Mouse (Mus musculus) embryo, embryonic 10.5 days (tissue): ENCODE results near the gene Chrm4.

Source experiments
- DNase-seq: peaks from one replicate; pipeline ENCODE4 v3.0.0-alpha.2; 2015; ENCODE audit warnings: low spot score

Gene Chrm4

DNA sequence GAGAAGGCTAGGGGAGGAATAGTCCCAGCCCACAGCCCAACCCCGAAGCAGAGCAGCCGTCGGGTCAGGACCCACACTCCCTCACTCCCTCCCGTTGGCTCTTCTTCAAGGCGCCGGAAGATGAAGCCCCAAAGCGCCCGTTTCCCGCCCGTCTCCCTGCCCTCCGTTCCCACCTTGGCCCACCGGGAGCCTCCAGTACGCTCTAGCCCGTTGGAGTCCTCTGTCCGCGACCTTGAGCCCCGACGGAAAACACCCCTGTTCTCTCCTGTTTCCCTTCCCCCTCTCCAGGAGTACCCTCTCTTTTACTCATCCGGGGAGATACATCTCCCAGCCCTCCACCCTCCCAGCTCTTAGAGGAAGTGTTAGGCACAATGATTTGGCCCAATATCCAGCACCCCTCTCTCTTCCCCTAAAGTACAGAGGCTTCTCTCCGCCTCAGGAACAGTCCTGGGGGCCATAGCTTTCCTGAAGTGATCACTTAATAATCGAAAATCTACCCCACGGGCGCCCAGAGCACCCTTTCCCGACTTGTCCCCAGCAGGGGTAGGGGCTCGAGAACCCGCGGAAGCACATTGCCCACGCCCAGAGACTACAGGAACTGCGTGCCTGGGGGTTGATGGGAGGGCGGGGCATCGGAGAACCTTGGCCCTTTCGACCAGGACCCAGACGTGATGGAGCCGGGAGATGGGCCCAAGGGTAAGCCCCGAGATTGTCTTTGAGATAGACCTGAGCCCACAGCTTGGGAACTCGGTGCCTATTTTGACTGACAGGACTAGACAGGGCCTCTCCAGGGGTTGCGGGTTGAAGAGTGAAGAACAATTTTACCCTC lies 4.2 kb upstream of the Chrm4 start:
- DNase-seq, result peak; percentile 36

DNA sequence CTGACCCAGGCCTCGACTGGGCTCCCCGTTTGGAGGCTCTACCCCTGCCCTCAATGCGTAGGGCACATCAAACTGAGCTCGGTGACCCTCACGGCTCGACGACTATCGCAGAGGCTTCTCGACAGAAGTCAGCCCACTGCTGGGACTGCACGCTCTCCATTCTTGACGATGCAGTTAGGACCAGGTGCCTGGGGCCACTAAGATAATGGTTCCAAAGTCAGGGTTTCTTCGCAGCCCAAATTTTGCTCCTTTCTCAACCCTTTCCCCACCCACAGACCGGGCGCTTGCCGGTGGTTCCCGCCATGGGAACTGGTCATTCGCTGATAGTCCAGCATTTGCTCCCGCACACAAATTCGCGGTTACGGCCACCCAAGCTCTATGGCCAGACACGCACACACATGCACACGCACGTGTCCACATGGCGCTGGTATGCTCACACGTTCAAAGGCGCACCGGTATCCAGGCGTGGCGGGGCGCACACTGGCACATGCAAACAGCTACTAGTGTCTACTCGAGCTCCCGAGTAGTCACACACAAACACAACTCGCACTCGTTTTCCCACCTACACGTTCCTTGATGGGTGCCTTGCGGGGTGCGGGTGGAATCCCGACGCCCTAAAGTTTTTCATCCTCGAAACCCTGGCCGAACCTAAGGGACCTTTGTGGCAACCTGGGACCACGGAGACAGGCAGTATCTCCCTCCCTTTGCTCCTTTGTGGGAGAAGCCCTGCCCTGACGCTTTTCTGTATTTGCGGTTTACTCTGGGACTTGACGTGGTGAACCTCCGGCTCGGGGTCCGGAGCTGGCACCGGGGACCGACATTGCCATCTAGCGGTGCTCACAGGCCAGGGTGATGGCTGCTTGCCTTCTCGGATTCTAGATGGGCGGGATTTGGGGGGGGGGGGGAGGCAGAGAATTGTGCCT lies 3.4 kb upstream of the Chrm4 start:
- peak; percentile 87 for DNase-seq

DNA sequence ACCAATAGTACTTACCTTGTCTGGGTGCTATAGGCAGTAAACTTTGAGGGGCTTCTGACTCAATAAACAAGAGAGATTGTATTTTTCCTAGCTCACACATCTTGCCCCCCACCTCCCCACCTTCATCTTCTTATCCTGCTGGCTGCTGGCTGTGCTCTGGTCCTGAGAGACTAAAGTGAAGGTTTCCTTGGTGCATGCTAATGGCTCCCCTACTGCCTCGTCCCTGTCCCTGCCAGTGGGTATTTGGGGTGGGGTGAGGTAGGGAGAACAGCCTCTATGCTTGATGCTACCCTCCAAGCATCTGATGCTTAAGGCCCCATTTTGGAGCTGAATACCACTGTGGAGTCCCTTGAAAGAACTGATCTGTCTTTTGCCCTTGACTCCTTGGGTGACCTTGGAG lies 2.3 kb upstream of the Chrm4 start:
- DNase-seq, result no peak

DNA sequence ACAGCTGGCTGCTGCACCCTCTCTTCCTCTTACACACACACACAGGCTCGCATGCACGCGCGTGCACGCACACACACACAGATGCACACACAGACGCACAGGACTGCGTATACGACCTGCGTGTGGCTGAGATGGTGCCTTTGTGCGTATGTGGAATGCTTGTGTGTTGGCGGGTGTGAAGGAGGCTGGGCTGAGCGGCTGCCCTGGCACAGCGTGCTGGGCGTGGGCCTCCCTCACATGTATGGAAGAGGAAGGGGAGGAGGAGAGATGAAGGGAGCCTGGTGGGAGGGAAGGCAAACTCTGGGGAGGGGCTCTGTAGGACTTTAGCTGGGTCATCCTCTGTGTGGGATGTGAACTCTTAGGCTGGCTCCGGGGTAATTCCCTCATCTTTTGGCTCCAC lies 1.6 kb upstream of the Chrm4 start:
- no peak for DNase-seq

DNA sequence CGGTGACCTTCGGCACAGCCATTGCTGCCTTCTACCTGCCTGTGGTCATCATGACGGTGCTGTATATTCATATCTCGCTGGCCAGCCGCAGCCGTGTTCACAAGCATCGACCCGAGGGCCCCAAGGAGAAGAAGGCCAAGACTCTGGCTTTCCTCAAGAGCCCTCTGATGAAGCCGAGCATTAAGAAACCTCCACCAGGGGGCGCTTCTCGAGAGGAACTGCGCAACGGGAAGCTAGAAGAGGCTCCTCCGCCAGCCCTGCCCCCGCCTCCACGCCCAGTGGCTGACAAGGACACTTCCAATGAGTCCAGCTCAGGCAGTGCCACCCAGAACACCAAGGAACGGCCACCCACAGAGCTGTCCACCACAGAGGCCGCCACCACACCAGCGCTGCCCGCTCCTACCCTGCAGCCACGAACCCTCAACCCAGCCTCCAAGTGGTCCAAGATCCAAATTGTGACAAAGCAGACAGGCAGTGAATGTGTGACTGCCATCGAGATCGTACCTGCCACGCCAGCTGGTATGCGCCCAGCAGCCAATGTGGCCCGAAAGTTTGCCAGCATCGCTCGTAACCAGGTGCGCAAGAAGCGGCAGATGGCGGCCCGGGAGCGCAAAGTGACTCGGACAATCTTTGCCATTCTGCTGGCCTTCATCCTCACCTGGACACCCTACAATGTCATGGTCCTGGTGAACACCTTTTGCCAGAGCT lies 931 bp downstream of the Chrm4 start:
- DNase-seq, result peak; percentile 92

DNA sequence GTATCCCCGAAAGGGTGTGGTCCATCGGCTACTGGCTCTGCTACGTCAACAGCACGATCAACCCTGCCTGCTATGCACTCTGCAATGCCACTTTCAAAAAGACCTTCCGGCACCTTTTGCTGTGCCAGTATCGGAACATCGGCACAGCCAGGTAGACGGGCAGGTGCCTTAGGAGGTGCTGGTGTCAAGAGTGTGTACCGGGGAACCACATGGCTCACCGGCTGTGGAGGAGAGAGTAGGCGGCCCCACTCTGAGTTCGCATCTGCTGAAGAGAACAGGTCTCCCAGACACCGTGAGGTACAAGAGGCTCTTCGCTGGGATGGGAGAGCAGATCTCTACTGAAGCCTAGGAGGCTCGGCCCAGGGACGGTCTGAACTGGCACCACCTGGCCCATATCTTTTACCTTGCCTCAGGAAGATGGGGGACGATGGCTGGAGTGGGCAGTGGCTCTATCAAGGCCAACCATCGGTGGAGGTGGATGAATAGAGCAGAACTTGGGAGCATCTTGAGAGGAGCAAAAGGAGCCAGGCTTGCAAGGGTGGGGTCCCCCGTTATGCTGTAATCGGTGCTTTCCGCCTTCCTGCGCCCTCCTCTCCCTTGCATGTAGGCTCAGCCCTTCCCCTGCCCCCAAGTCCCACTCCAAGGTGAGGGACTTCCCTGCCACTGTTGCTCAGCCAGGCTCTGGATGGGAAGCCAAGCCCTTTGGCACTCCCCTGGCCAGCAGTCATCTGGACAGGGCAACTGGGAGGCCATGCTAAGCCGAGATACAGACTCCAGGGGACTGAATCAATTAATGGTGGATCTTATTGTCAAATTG lies 1.7 kb downstream of the Chrm4 start:
- DNase-seq, result no peak

DNA sequence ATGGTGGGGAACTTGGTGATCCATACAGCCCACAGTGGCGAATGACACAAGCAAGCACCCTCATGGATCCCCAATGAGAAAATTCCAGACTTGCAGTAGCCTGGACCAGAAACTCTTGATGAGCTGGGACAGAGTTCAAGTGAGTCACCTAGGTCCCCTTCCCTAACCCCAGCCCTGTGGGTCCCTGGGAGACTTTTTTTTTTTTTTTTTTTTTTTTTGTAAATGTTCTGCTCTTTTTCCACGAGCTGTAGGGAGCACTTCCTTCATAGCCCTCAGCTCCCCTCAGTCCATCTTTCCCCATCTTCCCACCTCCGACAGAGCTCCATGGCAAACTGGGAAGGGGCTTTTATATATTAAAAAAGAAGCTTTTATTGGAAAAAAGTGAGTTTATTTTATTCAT lies 2.4 kb downstream of the Chrm4 start:
- no peak for DNase-seq

DNA sequence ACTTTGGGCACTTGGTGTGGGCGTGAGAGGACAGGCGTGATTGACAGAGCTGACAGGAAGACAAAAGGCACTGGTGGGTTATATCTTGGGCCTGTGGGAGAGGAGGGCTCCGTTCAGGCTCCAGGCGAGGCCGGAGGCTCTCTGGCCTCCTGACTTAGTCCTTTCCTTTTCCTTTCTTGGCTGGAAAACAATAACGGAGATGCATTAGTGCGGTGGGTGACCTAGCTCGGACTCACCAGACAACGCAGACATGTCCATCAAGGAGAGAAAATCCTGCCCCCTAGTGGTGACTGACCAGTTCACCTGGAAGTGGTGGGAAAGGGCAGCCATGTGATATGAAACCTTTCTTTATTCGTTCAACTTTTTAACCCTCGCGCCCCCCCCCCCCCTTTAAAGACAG lies 2.9 kb downstream of the Chrm4 start:
- peak; percentile 96 for DNase-seq

DNA sequence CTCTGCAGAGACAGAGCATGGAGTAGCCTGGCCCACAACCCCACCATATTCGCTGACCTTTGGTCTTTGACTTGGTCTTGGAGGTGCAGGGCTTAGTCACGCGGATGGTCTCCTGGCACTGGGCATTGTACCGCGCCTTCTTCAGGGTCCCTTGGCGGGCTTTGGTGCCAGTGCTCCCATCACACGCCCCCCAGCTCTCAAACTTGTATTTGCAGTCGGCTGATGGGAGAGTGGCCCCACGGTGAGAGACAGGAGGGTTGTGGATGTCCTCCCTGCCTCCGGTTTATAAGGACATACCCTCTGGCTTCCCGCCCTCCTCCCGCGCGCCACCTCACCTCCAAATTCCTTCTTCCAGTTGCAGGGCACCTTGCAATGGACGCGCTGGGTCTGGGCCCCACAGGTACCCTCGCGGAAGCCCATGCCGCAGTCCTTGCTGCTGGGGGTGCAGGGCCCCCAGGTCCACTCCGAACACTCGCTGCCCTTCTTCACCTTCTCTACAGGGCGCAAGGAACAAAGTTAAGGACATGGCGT lies 3.8 kb downstream of the Chrm4 start:
- DNase-seq, result peak; percentile 64

DNA sequence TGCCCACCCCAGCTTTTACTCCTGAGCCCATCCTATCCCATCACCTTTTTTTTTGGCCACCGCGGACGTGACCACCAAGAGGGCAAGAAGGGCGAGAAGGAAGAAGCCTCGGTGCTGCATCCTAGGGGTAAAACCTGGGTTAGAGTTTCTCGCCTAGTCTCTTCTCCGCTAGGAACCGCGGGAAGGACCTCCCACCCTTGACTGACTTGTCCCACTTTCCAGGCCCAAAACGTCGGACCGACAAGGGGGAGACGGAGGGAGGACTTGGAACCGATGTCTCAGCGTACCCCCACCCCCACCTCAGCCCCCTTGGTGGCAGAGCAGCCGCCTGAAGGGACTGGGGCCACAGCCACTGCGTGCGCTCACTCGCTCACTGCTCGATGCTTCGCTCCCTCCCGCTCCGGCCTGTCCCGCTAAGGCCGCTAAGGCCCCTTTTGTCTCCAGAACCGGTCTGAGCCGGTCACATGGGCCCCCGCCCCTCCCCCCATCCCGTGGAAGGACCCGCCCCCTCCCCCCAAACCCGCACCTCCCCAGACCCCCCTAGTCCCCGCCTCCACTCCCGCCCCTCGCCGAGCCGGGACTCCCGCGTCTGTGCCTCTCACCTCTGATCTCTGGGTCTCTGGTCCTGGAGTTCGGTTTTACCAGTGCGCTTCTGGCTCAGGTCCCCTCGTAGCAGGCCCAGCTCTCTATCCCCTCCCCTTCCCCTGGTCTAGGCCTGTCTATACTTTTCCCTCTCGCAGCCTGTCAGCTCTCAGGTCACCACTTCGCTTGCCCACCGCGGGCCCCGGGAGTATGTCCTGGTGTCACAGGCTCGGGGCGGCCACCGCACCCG lies 4.5 kb downstream of the Chrm4 start:
- peak; percentile 94 for DNase-seq

DNA sequence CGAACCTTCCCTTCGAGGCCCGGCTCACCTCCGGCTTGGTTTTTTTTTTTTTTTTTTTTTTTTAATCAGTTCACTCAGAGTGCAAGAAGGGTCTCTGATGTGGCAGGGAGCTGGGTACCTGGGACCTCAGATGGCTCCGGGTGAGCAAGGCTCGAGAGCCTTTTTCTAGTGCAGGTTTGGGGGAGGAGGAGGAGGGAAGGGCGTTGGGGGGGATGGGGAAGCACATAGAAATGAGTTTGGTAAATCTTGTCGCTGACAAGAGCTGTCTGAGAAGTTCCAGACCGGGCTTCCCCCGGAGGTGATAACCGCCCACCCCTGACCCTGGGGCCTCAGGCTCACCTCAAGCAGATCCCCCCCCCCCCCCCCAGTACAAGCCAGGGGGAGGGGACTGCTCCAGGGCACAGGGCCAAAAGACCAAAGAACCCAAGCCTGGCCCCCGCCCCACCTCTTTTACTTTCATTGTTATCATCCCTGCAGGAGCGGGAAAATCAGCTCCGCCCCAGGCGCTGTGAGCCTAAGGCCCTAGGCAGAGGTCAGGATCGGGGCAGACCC lies 5.2 kb downstream of the Chrm4 start, which contains the start of gene Mdk:
Gene Mdk (minus strand): TSS at position 138 of the 552 bp plus-strand sequence.
- DNase-seq, result peak; percentile 93

DNA sequence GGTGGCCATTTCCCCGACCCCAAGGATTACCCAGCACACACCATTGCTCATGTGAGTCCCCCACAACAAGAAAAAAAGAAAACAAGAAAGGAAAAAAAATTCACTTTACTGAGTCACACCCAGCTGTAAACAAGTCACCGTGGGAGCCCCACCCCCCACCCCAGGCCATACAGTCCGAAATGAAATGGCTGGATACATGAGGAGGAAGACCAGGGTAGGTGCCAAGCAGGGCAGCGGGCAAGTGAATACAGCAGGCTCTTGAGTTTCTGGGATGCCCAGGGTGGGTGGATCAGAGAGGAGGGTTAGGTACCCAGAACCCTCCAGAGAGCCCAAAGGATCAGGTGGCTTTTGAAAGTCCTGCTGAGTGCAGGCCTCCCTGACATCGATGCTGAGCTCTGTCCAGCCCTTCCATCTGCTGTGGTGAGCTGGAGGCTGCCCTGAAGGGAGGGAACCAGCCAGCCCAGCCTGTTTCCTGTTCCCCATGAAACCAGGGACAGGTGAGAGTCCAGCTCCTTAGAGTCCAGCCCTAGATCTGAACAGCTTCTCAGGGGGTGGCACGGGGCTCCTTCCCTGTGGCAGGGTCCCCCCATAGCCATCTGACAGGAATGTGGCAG lies 5.8 kb downstream of the Chrm4 start:
- peak; percentile 60 for DNase-seq

DNA sequence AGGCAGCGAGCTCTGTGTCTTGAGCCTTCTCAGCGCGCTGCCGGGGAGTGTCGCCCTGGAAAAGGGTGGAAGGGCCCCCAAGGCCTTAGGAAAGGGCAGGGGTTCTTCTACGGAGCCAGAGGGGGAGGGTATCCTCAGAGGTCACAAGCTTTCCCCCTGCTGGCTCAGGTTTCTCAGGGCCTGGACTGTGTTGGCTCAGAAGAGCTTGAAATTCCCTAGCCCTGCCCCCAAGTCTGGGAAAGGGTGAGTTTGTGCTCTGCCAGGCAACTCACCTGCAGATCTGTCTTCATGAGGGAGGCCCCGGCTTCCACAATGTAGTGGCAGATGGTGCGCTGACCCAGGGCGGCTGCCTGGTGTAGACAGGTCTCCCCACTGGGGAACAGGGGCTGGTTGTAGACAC lies 6.4 kb downstream of the Chrm4 start:
- DNase-seq, result peak; percentile 74

DNA sequence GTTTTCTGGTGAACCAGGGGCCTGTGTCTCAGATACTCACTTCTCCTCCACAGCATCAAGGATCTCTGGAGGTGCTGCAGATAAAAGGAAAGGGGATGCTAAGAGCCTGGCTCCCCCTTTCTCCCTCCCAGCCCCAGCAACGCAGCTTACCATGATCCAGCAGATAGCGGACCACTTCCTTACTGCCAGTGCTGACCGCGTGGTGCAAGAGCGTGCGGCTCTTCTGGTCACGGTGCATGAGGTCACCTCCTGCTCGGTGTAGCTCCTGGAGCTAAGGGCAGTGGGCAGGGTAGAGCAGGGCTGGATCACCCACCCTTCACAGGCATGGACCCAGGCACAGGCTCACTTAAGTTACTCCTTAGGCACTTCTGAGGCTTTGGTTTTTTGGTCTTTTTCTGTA lies 7.0 kb downstream of the Chrm4 start:
- no peak for DNase-seq

DNA sequence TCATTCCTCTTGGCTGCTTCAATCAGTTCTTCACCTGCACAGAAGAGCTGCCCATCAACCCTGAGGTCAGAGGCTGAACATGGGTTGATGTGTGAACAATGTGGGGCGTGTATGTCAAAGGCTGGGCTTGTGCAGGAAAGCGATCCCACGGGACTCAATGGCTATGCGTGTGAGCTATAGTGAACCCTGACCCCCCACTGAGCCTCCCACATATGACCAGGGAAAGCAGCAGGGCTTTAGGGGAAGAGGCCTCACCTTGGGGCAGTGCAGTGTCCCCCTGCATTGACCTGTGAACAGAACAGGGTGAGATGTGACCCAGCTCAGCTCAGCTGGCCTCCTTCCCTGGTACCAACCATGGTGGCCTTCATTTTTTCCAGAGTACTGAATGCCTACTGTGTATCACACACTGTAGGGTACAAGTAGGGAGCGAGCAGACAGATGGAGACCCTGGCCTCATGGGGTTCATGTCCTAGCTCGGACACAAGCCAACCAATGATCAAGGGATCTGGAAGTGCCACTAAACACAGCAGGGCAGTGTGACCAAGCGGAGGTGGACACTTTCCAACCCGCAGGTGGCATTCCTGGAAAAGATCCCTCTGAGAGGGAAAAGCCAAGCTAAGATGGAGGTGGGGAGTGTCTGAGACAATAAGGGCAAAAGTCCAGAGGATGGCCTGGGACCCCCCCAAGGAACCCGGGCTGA lies 7.9 kb downstream of the Chrm4 start:
- DNase-seq, result no peak

DNA sequence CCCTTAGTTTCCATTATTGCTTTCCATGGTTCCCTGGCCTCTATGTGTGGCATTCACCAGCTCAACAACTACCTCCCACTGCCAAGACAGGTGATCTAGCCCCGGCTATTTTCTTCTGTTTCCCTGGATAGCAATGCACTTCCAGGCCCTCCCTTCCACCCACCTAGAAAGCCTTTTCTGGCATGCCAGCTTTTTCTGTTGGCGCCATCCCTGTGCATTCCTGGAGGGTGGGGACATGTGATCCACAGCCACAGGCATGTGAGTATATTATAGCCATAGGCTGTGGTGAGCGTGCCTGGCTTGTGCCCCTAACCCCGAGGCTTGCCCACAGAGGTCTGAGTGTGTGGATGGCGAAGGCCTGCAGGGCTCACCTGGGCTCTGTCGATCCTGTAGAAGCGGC lies 9.1 kb downstream of the Chrm4 start:
- no peak for DNase-seq

DNA sequence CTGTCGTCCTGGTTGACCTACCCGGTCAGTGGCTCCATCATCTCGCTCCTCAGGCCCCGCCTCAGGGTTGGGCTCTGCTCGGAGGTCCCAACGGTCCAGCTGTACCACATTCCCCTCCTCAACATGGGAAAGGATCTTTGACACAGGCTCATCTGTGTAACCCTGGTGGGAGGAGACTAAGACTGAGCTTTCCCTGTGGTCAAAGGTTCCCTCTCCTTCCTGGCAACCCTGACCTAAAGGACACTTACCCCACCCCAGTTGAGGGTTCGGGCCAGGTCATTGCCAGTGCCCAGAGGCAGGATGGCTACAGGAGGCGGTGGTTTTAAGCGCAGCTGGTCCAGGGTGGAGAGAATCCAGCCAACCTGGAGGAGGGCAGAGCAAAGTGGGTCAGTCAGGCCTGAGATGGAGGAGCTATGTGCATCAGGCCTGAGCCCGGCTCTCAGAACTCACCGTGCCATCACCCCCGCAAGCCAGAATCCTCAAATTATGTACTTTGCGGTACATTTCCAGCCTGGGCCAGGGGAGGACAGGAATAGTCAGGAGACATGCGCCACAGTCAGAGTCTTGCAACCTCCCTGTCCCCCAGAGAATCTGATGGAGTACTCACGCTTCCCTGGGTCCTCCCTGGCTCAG lies 12.4 kb downstream of the Chrm4 start:
- DNase-seq, result no peak

DNA sequence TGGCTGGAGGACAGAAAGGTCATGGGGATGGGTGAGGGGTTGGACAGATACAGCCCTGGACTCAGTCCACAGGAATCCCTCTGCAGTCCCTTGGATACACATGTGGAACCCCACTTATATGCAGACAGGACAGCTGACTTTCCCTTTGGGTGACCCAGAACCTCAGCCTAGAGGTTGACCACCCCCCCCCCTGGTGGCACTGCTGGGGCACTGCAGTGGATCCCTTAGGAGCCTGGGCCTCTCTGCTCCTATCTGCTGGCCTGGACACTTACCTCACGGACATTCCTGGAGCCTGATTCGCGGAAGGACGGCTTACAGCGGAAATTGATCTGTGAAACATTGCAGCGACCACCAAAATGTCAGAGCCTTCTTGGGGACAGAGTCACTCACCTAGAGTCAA lies 15.3 kb downstream of the Chrm4 start:
- no peak for DNase-seq
